Mouse (Mus musculus) gastrocnemius, adult 2 months (tissue): ENCODE measurements around the gene Cox6b1. TPM values are rescaled to one million over a fixed set of nuclear protein-coding genes. Genes with fewer than 3 reads are reported as not detected.

ENCODE experiments used
- DNase-seq: peaks from one replicate; pipeline ENCODE4 v3.0.0; 2022
- H3K27ac ChIP-seq: fragments of 200-600 bp; 2 replicates; pipeline ENCODE4 v1.8.1; 2022; ENCODE audit warnings: mild to moderate bottlenecking
- H3K4me3 ChIP-seq: fragments of 200-600 bp; 2 replicates; pipeline ENCODE4 v1.8.1; 2022; ENCODE audit warnings: mild to moderate bottlenecking, moderate library complexity
- CTCF ChIP-seq: fragments of 200-600 bp; IDR thresholded peaks from 2 replicates; pipeline ENCODE4 v1.8.1; 2022; ENCODE audit warnings: antibody characterized with exemption, mild to moderate bottlenecking, moderate library complexity
- intact Hi-C: fragments of 180-260 bp; cut with DNase I; formaldehyde crosslinking; loops from one replicate; pipeline ENCODE4 v1.15.1; 2025
- total RNA-seq, 2 experiments: library from RNA; stranded (reverse); gene quantifications; 2 replicates each; pipeline ENCODE4 v1.2.3; 2021

Gene Cox6b1
- total RNA-seq, 2 experiments from 2014 or later = 1,338 to 2,234 TPM

- intact Hi-C loops = no loop called here
- H3K27ac ChIP-seq = no peak overlapping the region
- no peak for DNase-seq
- no peak overlapping the region for H3K4me3 ChIP-seq
- no peak for TF ChIP-seq CTCF
Measured at GRCm38 (mm10) chr7:30604424-30604823, 21.5 kb downstream of the Cox6b1 start.

- no peak for DNase-seq
- Histone ChIP-seq H3K27ac (no peak overlapping the region), H3K4me3 (no peak overlapping the region)
- intact Hi-C loops = no loop called here
- no peak for TF ChIP-seq CTCF
Measured at GRCm38 (mm10) chr7:30602583-30602982, 23.4 kb downstream of the Cox6b1 start.

GRCm38 (mm10) chr7:30600651-30601050, 25.3 kb downstream of the Cox6b1 start:
- TF ChIP-seq CTCF = no peak
- Histone ChIP-seq H3K27ac (no peak overlapping the region), H3K4me3 (no peak overlapping the region)
- intact Hi-C loops = no loop called here
- no peak for DNase-seq

DNA sequence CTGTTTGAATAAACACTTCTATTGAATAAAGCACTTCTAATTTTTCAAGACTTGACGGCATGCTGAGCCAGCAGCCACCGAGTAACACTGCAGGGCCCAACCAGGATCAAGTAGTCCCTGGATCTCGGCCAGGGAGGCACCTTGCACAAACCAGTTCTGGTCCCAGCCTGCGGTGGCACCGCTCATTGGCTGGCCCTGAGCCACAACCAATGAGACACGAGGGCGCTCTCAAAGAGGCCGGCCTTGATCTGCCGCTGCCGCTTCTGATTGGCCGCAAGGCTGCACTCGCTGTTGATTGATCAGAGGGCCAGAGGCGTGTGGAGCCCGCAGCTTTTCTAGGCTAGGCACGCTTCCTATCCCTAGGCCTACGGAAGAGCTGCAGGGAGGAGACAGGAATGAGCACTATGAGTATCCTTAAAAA, 26.0 kb downstream of the Cox6b1 start:
- DNase-seq = peak; percentile 91
- no peak for TF ChIP-seq CTCF
- Histone ChIP-seq H3K4me3 (no peak overlapping the region), H3K27ac (no peak overlapping the region)
- intact Hi-C loops = loop anchor here (10.0 kb wide), 1 partner anchor 375 kb away; the partner anchor contains the start of genes Fam187b and Lsr

GRCm38 (mm10) chr7:30598786-30599185, 27.2 kb downstream of the Cox6b1 start, which contains the start of gene Zbtb32:
TSS of gene Zbtb32 (minus strand) at chr7:30598909.
- DNase-seq = no peak
- H3K4me3 ChIP-seq = no peak within 1 kb of the TSS
- no peak within 1 kb of the TSS for H3K27ac ChIP-seq
- intact Hi-C loops = loop anchor here (10.0 kb wide), 1 partner anchor 376 kb away; the partner anchor contains the start of genes Fam187b and Lsr
- TF ChIP-seq CTCF = no peak

GRCm38 (mm10) chr7:30596811-30597210, 29.1 kb downstream of the Cox6b1 start:
- intact Hi-C loops = loop anchor here (10.0 kb wide), 1 partner anchor 378 kb away; the partner anchor contains the start of genes Fam187b and Lsr
- H3K4me3 ChIP-seq = no peak overlapping the region
- no peak for DNase-seq
- no peak for TF ChIP-seq CTCF
- H3K27ac ChIP-seq = no peak overlapping the region

DNA sequence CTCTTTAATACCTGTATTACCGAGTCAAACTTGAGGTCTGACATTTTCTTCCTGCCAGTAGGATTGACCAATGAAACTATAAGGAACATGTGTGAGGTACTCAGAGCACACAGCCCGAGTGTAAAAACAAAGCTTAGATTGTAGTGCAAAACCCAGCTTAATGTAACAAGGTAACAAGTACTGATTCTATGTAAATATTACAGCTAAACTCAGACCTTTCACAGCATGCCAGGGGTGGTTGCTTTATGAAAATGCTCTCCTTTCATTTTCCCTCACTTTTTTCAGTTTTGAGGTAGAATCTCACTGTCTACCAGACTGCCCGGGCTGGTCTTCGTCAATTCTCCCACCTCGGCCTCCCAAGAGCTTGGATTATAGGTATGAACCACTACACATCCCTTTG, 29.9 kb downstream of the Cox6b1 start:
- H3K27ac ChIP-seq = no peak overlapping the region
- intact Hi-C loops = loop anchor here (10.0 kb wide), 1 partner anchor 379 kb away; the partner anchor contains the start of genes Fam187b and Lsr
- TF ChIP-seq CTCF = no peak
- no peak for DNase-seq
- H3K4me3 ChIP-seq = no peak overlapping the region

DNA sequence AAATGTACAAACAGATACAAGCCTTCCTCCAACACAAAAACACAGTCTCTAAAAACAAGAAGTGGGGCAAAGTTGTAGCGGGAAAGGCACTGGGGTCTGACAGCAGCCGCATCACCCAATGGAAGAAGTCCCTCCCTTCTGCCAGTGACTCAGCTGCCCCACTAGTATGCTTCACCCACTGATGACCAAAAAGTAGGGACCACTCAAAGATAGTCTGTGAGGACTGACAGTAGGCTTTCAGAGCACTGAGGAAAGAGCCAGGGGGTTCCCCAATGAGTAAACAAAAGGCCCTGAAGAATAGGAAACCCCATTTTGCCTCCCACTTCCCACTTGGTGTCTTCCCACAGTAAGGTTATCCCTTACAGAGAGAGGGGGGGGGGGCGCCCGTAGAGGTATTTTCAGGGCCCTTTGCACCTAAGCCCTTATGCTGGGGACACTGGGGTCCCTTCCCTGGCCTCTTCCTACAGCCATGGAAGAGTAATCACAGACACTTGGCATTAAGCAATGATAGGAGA, 31.4 kb downstream of the Cox6b1 start:
- DNase-seq = no peak
- no peak overlapping the region for H3K4me3 ChIP-seq
- TF ChIP-seq CTCF = no peak
- no peak overlapping the region for H3K27ac ChIP-seq
- intact Hi-C loops = loop anchor here (10.0 kb wide), 1 partner anchor 380 kb away; the partner anchor contains the start of genes Fam187b and Lsr

GRCm38 (mm10) chr7:30593579-30594509, 32.1 kb downstream of the Cox6b1 start:
- no peak for DNase-seq
- no peak for TF ChIP-seq CTCF
- Histone ChIP-seq H3K4me3 (no peak overlapping the region), H3K27ac (no peak overlapping the region)
- intact Hi-C loops = loop anchor here (10.0 kb wide), 1 partner anchor 381 kb away; the partner anchor contains the start of genes Fam187b and Lsr

- intact Hi-C loops = loop anchor here (10.0 kb wide), 1 partner anchor 382 kb away; the partner anchor contains the start of genes Fam187b and Lsr
- no peak for TF ChIP-seq CTCF
- no peak for DNase-seq
- no peak overlapping the region for H3K27ac ChIP-seq
- no peak overlapping the region for H3K4me3 ChIP-seq
Measured at GRCm38 (mm10) chr7:30592772-30593423, 33.1 kb downstream of the Cox6b1 start.

- Histone ChIP-seq H3K27ac (no peak overlapping the region), H3K4me3 (no peak overlapping the region)
- DNase-seq = no peak
- TF ChIP-seq CTCF = no peak
- intact Hi-C loops = loop anchor here (10.0 kb wide), 1 partner anchor 383 kb away; the partner anchor contains the start of genes Fam187b and Lsr
Measured at GRCm38 (mm10) chr7:30591605-30591951, 34.4 kb downstream of the Cox6b1 start.

GRCm38 (mm10) chr7:30590927-30591604, 34.9 kb downstream of the Cox6b1 start:
- intact Hi-C loops = loop anchor here (10.0 kb wide), 1 partner anchor 384 kb away; the partner anchor contains the start of genes Fam187b and Lsr
- DNase-seq = no peak
- H3K27ac ChIP-seq = no peak overlapping the region
- no peak for TF ChIP-seq CTCF
- no peak overlapping the region for H3K4me3 ChIP-seq
